Mouse (Mus musculus) adrenal gland, adult (tissue): ENCODE data around the gene Spen.
A peak's percentile ranks its signal among the peaks of the same experiment; 100 is the strongest.

Experiments used
- DNase-seq, 2 experiments: peaks; one replicate each; pipeline ENCODE4 v3.0.0; 2022 to 2023; ENCODE audit warnings: low spot score in 1 of 2; ENCODE audit not compliant: inconsistent age in 2 of 2

The Spen gene

DNA sequence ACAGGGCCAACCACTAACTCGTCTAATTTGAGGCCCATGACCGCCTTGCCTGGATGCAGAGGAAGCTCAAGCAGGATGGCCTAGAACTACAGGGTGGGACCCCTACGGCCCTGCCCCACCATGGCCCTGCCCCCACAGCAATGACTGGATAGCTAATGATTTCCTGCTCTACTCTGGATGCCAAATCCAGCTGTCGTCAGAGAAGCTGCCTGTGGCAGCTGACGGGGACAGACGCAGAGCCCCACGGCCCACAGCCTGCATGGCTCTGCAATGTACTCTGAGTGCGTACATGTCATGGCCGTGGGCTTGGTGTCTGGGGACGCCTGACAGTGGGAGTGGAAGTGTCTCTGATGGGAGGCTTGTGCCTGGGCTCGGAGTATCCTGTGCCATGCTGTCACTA, 54.3 kb downstream of the Spen start:
- no peak for DNase-seq

DNA sequence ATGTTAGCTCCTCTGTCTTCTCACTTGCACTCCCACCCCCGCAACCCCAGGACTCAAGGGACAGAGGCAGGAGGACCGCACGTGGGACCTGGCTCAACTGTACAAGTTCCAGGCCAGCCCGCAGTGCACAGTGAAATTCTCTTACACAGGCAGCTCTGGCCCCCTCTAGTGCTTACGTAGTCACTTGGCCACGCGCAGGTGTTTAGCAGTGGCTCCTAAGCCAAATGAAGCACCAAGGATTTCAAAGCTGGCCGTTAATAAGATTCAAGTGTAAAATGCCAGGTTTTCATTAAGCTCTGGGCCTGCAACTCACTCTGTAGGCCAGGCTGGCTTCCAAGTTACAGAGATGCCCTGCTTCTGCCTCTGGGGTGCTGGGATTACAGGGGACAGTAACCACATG, 59.0 kb downstream of the Spen start:
- no peak for DNase-seq

DNA sequence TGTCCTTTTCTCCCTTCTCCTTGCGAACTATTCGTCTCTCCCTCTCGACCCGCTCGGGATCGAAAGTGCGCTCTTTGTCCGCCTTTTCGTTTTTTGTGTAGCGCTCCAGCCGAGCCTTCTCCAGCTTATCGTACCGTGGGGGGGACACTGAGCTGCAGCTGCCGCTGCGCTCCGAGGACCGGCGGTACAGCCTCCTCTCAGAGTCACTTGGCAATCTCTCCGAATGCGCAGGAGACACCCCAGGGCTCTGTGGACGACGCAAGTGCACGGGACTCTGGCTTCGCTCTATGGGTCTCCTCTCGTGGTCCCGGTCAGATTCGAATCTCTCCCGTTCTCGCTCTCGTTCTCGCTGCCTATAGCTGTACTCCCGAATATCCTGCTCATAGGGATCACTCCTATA, 59.6 kb downstream of the Spen start:
- no peak for DNase-seq

DNA sequence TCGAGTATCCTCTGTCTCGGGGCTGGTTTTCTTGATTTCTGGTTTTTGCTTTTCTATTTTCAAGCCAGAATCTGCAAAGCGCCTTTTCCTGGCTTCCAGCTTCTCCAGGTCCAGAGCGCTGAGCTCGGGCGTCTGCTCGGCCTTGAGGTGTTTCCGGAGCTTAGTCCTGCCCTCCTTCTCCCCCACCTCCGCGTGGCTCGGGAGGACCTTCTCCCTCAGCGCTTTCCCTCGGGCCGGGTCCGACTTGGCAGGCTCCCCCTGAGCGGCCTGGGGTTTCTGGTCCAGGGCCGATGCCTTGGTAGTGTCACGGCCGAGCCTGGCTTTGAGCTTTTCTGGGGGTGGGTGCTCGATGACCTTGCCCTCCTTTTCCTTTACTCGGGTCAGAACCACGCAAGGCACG, 60.2 kb downstream of the Spen start:
- peak; percentile 70 to 84 for DNase-seq

DNA sequence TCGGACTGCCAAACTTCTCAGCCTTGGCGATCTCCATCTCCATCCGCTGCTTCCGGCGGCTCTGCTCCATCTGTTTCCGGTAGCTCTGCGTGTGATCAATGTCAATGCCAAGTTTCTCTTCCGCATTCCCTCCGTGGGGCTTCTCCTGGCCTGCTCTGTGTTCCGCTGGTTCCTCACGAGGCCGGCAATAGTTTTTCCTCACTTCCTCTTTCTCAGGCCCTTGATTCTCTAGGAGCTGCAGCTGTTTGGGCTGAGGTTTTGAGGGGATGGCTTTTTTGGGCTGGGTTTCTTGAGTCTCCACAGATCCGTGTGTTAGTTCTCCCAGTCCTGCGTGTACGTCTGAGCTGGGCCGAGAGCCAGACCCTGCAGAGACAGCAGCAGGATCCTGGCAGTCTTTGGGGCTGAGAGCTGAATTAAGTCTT, 60.7 kb downstream of the Spen start:
- peak; percentile 47 to 68 for DNase-seq

DNA sequence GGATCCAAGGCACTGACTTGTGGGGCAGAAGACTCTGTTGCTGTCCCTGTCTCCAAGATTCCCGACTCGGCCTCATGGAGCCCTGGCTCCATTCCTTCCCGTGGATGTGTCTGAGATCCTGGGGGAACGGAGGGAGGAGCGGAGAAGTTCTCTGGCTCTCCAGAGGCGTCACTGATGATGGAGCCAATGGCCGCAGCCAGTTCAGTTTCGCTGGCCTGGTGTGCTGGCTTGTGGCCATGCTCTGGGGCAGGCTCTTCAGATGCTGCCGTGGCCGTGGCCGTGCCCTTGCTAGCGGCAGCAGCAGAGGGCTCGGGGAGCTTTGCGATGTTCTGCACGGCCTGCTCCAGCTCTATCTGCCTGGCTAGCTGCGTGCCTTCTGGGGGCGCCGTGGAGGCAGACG, 64.0 kb downstream of the Spen start:
- DNase-seq = no peak

DNA sequence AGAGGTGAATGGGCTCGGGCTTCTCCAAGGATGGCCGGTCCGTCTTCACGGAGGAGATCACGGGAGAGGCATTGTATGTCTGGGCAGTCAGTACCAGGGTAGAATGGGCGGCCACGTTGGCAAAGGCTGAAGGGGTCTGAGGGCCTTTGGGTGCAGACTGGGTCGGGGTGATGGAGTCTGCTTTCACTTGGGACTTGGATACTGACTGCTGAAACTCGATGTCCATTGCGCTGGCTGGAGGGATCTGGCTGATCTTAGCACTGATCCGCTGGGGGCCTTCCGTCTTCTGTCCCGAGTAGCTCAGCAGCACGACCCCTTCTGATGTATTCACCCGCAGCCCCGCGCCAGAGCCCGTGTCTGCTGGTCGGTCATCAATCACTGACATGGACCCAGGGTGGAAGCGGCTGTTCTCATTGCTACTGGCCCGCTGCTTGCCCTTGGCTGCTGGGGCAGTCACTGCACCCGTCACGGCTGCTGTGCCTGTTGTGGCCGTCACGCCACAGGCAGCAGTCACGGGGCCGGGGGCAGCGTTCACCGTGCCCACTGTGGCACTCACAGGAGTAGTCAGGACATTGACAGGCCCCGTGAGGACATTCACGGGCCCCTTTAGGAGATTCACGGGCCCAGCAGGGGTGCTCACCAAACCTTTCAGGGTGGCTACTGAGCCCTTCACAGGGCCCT, 65.6 kb downstream of the Spen start:
- DNase-seq = no peak

DNA sequence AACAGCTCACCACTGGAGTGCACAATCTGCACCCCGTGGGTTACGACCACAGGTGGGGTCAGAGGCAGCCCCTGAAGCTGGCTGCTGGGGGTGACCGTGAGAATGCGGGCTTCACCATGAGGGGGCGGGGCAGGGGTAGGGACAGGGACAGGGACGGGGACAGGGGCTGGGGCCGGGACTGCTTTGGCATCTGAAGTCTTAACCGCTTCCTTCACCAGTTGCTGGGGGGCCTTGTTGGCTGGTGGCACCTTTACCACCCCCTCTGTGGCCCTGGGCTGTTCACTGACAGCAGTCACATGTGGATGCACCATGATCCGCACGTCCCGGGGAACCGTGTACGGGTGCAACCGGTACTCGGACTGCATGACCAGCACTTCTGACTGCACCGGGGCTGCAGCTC, 66.9 kb downstream of the Spen start:
- no peak for DNase-seq

DNA sequence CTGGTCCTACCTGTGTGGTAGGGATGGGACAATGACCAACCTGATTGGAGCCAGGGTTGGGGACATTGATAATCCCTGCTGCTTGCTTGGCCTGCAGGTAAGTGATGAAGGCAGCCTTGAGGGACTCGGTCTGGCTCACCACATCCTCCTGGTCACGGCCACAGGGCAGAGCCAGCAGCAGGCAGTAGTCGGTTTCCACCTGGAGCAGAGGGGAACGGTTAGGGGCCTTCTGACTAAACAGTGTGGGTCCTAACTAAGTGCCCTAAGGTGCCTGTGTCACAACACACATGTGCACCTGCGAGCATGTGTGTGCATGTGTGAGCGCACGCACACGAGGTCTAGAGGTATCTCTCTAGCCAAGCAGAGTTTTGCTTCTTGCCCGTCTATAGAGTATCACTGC, 69.1 kb downstream of the Spen start:
- DNase-seq = no peak

DNA sequence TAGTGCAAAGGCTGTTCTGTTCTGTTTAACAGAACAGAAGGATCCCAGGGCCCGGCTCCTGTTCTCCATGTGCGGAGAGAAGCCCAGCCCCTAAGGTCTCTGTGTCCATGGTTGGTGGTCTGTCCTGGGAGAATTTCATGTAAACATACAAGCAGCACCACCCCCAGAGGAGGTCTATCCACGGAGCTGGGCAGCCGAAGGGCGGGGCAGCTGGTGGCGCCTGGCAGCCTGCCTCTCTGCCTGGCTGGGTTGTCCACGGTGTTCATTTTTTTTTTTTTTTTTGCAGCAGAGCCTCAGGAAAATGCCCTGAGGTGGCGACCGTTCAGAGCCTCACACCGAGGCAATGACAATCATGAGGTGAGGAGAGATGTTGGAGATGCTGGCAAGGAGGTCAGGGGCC, 69.8 kb downstream of the Spen start:
- DNase-seq = peak in 1 of 2 experiments; percentile 55

DNA sequence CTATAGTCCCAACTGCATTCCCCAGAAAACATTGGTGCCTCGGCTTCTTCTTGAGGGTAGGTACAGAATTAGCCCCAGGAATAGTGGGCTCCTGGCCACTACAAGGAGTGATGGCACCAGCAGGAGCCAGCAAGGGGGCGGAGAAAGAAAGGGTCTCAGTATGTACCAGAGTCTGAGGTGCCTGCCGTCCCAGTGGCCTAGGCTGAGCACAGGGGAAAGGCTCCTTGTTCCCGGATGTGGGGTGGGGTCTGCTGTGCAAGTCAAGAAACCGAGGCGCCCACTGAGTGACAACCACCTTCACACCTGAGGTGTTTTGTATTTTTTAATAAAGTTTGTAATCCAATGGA, 70.8 kb downstream of the Spen start:
- no peak for DNase-seq

DNA sequence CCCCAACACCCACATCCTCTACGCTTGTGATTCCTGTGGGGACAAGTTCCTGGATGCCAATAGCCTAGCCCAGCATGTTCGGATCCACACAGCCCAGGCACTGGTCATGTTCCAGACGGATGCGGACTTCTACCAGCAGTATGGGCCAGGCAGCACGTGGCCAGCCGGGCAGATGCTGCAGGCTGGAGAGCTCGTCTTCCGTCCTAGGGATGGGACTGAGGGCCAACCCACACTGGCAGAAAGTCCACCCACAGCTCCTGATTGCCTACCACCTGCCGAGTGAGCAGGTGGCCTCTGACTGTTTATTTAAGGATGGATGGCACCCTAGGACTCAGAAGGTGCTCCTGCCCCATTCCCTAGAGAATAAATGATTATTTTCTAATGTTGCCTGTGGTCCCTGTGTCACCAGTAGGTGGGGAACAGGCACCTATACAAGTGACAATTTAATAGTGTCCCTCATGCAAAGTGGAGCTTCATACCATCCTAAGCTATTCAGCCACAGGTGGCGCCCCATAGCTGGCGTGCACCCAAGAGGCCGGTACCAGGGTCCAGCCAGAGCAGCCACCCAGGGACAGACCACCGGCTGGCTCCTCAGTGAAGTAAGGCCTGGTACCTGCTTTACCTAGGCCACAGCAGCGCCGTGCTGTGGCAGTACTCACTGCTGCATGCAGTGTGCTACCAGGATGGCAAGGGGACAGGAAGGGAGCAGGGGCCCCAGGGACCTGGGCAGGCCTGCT, 71.4 kb downstream of the Spen start:
- DNase-seq = peak in 1 of 2 experiments; percentile 5

DNA sequence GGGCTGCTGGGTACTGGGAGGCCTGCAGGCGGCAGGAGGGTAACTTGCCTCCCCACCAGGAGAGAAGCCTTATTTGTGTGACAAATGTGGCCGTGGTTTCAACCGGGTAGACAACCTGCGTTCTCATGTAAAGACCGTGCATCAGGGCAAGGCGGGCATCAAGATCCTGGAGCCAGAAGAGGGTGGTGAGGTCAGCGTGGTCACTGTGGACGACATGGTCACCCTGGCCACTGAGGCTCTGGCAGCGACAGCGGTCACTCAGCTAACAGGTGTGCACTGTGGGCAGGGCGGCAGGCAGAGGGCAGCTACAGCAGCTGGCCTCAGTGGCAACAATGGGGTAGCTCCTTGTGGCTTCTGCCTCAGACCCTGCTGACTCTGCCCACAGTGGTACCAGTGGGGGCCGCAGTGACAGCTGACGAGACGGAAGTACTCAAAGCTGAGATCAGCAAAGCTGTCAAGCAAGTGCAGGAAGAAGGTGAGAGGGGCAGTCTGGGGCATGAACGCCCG, 72.1 kb downstream of the Spen start:
- peak in 1 of 2 experiments; percentile 5 for DNase-seq

DNA sequence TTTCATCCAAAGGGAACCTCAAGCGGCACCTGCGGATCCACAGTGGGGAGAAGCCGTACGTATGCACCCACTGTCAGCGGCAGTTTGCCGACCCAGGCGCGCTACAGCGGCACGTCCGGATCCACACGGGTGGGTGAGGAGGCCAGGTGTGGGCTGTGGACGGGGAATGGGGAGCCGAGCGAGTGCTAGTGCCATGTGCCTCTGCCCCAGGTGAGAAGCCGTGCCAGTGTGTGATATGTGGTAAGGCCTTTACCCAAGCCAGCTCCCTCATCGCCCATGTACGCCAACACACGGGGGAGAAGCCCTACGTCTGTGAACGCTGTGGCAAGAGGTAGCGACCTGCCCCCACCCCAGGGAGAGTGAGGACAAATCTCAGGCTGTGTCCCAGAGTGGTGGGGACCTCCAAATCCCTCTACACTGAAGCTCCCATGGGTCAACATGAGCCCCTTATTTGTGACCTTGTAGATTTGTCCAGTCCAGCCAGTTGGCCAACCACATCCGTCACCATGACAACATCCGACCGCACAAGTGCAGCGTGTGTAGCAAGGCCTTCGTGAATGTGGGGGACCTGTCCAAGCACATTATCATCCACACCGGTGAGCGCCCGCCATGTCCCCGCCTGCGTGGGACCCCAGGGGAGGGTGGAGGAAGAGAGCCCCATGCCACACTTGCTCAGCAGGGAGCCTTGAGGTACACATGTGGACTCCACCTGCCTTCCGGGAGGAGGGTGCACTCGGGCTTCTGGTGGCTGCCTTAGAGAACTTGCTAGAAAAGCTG, 72.7 kb downstream of the Spen start:
- peak in 1 of 2 experiments; percentile 14 for DNase-seq

DNA sequence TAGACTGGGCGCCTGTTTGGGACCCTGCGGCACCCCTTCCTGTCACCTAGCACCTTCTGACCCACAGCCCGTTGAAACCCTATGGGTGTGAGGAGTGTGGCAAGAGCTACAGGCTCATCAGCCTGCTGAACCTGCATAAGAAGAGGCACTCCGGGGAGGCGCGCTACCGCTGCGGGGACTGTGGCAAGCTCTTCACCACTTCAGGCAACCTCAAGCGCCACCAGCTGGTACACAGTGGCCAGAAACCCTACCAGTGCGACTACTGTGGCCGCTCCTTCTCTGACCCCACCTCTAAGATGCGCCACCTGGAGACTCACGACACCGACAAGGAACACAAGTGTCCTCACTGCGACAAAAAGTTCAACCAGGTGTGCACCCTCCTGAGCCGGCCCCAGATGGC, 73.7 kb downstream of the Spen start:
- DNase-seq = peak in 1 of 2 experiments; percentile 11

DNA sequence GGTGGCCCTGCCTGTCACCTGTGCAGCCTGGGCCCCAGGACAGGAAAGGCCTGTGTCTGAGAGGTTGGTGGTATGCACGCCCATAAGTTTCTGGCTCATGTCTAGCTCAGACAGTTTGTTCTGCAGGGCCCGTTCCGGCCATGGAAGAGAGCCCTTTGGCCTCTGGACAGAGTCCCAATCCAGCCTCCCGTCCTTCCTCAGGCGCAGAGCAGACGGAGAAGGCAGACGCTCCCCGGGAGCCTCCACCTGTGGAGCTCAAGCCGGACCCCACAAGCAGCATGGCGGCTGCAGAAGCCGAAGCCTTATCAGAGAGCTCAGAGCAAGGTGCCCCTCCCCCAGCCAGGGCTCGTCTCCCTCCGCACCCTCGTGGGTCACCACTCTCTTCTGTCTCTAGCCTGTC, 74.9 kb downstream of the Spen start:
- DNase-seq = no peak

DNA sequence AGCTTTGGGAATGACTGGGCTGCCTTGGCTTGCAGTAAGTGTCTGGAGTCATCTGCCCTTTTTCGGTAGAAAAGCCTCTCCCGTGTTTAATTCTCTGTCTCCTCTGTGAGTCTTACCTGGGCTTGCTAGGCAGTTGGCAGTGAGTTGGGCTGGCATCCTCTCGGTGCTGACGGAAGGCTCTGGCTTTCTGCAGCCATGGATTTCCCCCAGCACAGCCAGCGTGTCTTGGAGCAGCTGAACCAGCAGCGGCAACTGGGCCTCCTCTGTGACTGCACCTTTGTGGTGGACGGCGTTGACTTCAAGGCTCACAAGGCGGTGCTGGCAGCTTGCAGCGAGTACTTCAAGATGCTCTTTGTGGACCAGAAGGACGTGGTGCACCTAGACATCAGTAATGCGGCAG, 76.8 kb downstream of the Spen start:
- no peak for DNase-seq

DNA sequence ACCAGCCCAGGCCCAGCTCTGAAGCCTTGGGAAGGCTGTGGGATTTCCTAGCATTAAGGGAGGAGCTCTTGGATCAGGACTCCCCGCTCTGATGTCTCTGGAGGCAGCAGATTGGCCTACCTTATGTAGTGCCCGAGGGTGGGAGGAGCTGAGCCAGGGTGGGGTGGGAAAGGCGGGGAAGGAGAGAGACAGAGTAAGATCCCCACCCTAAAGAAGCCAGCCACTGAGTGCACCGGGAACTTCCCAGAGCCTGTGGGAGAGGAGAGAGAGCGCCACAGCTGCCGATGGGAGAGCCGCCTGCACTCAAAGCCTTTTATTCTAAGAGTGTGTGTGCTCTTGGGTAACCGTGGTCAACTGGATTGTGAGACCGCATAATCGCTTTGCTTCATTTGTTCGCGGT, 77.3 kb downstream of the Spen start:
- DNase-seq = no peak

DNA sequence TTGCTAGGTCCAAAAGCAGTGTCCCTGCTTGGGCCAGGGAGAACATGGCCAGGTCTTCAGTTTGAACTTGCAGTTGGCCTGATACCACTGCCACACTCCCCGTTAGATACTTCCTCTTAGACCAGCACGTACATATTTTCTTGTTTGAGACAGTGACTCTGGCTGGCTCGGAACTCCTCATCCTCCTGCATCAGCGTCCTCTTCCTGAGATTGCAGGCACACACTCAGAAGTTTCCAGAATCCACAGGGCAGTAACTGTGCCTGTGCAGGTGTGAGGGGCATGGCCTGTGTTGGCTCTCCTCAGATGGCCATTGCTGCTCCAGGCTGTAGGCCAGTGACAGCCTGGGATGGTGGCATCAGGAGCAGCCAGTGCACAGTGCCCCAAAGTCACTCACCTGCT, 77.9 kb downstream of the Spen start:
- no peak for DNase-seq

DNA sequence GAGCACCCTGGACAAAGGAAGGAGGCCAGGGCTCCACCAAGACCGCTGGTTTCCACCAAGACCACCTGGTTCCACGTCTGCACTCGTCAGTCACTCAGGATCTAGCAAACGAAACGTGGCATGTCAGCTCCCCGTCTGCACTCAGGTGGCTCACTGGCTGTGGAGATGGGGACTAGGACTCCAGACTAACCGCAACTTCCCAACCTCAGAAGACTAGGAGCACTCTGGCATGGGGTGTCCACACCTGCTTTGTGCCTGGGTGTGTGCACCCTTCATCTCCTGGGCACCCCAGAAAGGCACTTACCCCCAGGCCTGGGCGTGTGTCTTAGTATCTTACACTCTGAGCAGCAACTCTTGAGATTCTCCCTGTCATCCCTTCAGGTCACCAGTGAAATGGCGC, 78.6 kb downstream of the Spen start:
- no peak for DNase-seq

DNA sequence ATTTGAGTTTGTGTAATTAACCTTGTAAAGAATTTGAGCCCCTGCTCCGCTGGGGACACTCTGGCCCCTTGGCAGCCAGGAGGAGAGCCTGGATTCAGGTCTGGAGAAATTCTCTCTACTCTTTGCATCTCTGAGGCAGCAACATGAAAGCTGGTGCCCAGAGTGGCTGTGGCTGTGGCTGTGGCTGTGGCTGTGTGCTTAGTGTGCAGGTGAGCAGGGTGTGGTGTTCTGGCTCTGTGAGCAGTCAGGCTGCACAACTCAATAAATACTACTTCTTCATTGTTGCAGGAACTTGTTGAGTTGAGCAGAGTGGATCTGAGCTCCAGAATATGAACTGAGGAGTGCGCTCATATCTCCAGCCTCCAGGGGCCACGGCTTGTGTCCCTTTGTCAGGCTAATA, 79.5 kb downstream of the Spen start:
- DNase-seq = no peak

DNA sequence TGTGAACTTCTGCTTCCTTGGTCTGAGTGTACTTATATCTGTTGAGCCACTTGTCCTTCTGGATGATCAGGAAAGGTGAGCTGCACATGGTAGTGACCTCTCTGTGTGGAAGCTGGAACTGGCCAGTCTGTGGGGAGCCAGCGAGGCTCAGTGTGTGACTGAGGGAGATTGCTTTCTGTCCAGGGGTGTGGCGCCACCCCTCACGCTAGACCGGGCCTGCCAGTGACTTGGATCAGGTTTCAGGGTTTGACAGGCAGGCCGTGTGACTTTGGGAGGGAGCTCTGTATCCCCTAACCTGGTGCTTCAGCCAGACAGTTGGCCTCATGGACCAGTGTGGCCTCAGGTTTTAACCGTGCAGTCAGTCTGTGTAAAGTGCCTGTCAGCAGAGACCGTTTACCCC, 80.2 kb downstream of the Spen start:
- no peak for DNase-seq
